Mouse (Mus musculus) forebrain, embryonic 13.5 days (tissue): Measurements from ENCODE around the gene Gpld1. TPM values are rescaled to one million over a fixed set of nuclear protein-coding genes. Genes with fewer than 3 reads are reported as not detected.

Experiments
- ATAC-seq: fragments of 200-750 bp; cut with Nextera tagmentation; 2 replicates; pipeline ENCODE4 v1.8.0; 2017
- H3K27ac ChIP-seq: fragments of 300-500 bp; sonication (generic); 2 replicates; pipeline ENCODE4 v1.5.1; 2015; ENCODE audit warnings: inconsistent platforms, mild to moderate bottlenecking, moderate library complexity
- H3K27me3 ChIP-seq: fragments of 300-500 bp; sonication (generic); 2 replicates; pipeline ENCODE4 v1.6.1; 2015; ENCODE audit warnings: mild to moderate bottlenecking, inconsistent platforms
- H3K36me3 ChIP-seq: fragments of 300-500 bp; sonication (generic); 2 replicates; pipeline ENCODE4 v1.6.1; 2015; ENCODE audit warnings: mild to moderate bottlenecking, inconsistent platforms; ENCODE audit not compliant: poor library complexity, severe bottlenecking
- H3K4me1 ChIP-seq: fragments of 300-500 bp; sonication (generic); 2 replicates; pipeline ENCODE4 v1.6.1; 2015; ENCODE audit warnings: inconsistent platforms
- H3K4me2 ChIP-seq: fragments of 300-500 bp; sonication (generic); 2 replicates; pipeline ENCODE4 v1.6.1; 2015; ENCODE audit warnings: inconsistent platforms, mild to moderate bottlenecking, moderate library complexity
- H3K4me3 ChIP-seq: fragments of 300-500 bp; sonication (generic); 2 replicates; pipeline ENCODE4 v1.5.1; 2015; ENCODE audit warnings: mild to moderate bottlenecking, inconsistent platforms
- H3K9ac ChIP-seq: fragments of 300-500 bp; sonication (generic); 2 replicates; pipeline ENCODE4 v1.6.1; 2015; ENCODE audit warnings: mild to moderate bottlenecking, inconsistent platforms
- H3K9me3 ChIP-seq: fragments of 300-500 bp; sonication (generic); replicated peaks from 2 replicates; pipeline ENCODE4 v1.6.1; 2016; ENCODE audit warnings: inconsistent platforms
- WGBS: fragments of 180-500 bp; shearing (Covaris S2); methylation state at CpG from one replicate; pipeline ENCODE4 v1.1.7; 2015; 5-methylcytosine and 5-hydroxymethylcytosine counted together
- polyA plus RNA-seq: library from polyadenylated mRNA; unstranded; fragments of >200 nt; fragmentation: Nextera tagmentation; extraction: Ambion mirVana; gene quantifications from 2 replicates; pipeline ENCODE4 v1.2.1, GENCODE M21; 2015

The Gpld1 gene
- polyA plus RNA-seq, 1 experiment from 2014 or later = 0.27 TPM

DNA sequence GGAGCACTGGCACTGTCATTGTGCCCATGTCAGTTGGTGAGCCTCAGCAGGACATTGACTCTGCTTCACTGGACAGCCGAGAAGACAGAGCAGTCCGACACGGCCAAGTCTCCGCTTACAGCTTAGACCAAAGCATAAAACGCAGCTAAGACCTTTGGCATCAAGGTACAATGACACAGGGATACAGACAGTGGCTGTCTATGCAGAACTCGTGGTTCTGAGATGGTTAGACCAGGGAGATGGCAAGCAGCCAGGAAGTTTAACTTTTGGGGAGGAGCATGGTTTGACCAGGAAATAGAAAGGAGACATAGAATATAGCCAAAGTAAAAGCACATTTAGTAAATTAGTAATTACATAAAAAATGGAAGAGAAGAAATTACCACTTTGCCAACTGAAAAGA is 46.1 kb downstream of the Gpld1 start:
- Histone ChIP-seq H3K36me3 (peaks cover 43% of the 10 kb centered on the region), H3K4me2 (no peak overlapping the region), H3K27ac (no peak overlapping the region), H3K4me3 (no peak overlapping the region), H3K27me3 (no peaks in the 10 kb centered on the region), H3K9me3 (no peaks in the 10 kb centered on the region), H3K9ac (no peak overlapping the region), H3K4me1 (peaks cover 4% of the 10 kb centered on the region; the same call in 1 of the 2 replicates)
- 84% methylated on average over 6 of the region's 6 CpGs for WGBS
- no peak for ATAC-seq

DNA sequence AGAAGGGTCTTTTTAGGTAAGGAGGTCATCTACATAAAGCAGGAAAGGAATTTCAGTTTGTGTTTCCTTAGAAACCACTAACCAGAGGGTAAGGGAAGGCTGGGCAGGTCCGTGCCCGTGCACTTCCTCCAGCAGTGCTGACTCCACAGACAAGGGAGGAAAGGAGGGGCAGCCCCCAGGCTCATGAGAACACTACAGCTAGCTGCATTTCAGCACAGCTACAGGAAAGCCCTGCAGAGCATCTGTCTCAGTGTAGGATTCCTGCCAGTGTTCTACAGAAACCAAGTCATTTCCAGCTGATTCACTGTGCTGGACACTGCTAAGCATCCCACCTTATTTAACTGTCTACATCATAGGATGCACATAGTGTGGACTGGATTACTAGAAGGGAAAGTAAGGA is 50.2 kb downstream of the Gpld1 start:
- peaks cover 82% of the 10 kb centered on the region for H3K36me3 ChIP-seq
- ATAC-seq = no peak; the same call in 1 of the 2 replicates
- no peaks in the 10 kb centered on the region for H3K9me3 ChIP-seq
- no peaks in the 10 kb centered on the region for H3K27me3 ChIP-seq
- no peak overlapping the region for H3K4me3 ChIP-seq
- WGBS = 62% methylated on average over 2 of the region's 2 CpGs
- no peaks in the 10 kb centered on the region for H3K4me1 ChIP-seq
- H3K27ac ChIP-seq = no peak overlapping the region
- no peak overlapping the region for H3K4me2 ChIP-seq
- H3K9ac ChIP-seq = no peak overlapping the region

DNA sequence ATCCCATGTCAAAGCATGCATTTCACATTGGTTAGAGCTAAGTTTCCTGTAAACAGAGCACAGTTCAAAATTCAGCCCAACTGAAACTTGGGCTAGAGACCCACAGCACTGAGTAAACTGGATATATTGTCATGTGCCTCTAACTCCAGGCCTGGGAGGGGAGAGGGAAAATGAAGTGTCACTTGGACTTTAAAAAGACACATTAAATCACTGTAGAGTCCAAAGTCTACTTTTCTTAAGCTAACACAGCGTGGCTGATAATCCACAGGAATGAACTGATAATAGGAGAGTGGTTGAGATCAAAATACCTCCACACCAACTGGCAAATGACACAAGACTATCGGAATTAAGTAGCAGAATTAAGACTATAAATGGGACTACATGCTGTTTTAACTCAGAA is 56.6 kb downstream of the Gpld1 start:
- Histone ChIP-seq H3K36me3 (peaks cover 89% of the 10 kb centered on the region), H3K27me3 (no peaks in the 10 kb centered on the region), H3K4me1 (no peaks in the 10 kb centered on the region), H3K4me2 (no peak overlapping the region), H3K9ac (no peak overlapping the region), H3K9me3 (no peaks in the 10 kb centered on the region), H3K27ac (no peak overlapping the region), H3K4me3 (no peak overlapping the region)
- 85% methylated on average over 2 of the region's 2 CpGs for WGBS
- ATAC-seq = no peak

GRCm38 (mm10) chr13:25002965-25003364 is 60.0 kb downstream of the Gpld1 start:
- Histone ChIP-seq H3K27ac (no peak overlapping the region), H3K4me2 (no peak overlapping the region), H3K9ac (no peak overlapping the region), H3K36me3 (peaks cover 71% of the 10 kb centered on the region), H3K27me3 (no peaks in the 10 kb centered on the region), H3K4me1 (no peaks in the 10 kb centered on the region), H3K4me3 (no peak overlapping the region), H3K9me3 (no peaks in the 10 kb centered on the region)
- no peak for ATAC-seq

DNA sequence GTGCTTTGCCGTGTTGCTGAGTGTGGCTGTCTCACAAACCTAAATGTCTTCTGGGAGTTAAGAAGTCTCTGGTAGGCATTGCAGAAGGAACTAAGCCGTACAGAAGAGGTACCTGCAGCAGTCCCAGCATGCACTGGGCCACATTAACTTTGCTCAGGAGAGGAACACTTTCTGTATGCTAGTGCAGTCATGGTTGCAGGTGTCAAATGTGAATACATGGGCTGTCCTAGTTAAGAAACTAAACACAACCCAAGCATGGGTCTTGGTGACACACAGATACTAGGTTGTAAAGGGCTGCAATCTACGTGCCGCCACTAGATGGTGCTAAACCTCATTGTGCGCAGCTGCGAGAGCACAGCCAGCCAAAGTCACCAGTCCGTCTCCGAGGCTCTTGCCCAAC is 64.2 kb downstream of the Gpld1 start:
- Histone ChIP-seq H3K9ac (no peak overlapping the region), H3K9me3 (no peaks in the 10 kb centered on the region), H3K4me2 (no peak overlapping the region), H3K36me3 (peaks cover 31% of the 10 kb centered on the region), H3K27me3 (no peaks in the 10 kb centered on the region), H3K4me1 (no peaks in the 10 kb centered on the region), H3K4me3 (no peak overlapping the region), H3K27ac (no peak overlapping the region)
- 87% methylated on average over 8 of the region's 8 CpGs for WGBS
- 0 out of 2 replicates have a peak, but pooled peaks have one; percentile 21 for ATAC-seq

- no peak for ATAC-seq
- Histone ChIP-seq H3K36me3 (peaks cover 9% of the 10 kb centered on the region; the same call in 1 of the 2 replicates), H3K27ac (no peak overlapping the region), H3K27me3 (no peaks in the 10 kb centered on the region), H3K4me3 (no peak overlapping the region), H3K9me3 (no peaks in the 10 kb centered on the region), H3K9ac (no peak overlapping the region), H3K4me2 (peak overlapping the region; percentile 76), H3K4me1 (peaks cover 24% of the 10 kb centered on the region)
- 93% methylated on average over 9 of the region's 9 CpGs for WGBS
Measured at GRCm38 (mm10) chr13:25018316-25018715, 75.4 kb downstream of the Gpld1 start.

- H3K27ac ChIP-seq = peak within 1 kb of the TSS; percentile 60; the same call in 1 of the 2 replicates
- ATAC-seq = peak; percentile 96
- peaks cover 24% of the 10 kb centered on the region for H3K4me1 ChIP-seq
- H3K36me3 ChIP-seq = peaks cover 9% of the 10 kb centered on the region; the same call in 1 of the 2 replicates
- WGBS = under 1% methylated on average over 56 of the region's 84 CpGs
- peak within 1 kb of the TSS; percentile 87 for H3K9ac ChIP-seq
- H3K4me2 ChIP-seq = peak within 1 kb of the TSS; percentile 76
- H3K4me3 ChIP-seq = peak within 1 kb of the TSS; percentile 81
- no peaks in the 10 kb centered on the region for H3K9me3 ChIP-seq
- H3K27me3 ChIP-seq = no peaks in the 10 kb centered on the region
Measured at GRCm38 (mm10) chr13:25019793-25020539, 77.0 kb downstream of the Gpld1 start, which contains the start of gene Mrs2. TSS of gene Mrs2 (minus strand) at chr13:25020379.

GRCm38 (mm10) chr13:25020540-25020892 is 77.6 kb downstream of the Gpld1 start:
- peak; percentile 39 for ATAC-seq
- Histone ChIP-seq H3K9ac (peak overlapping the region; percentile 87), H3K27ac (no peak overlapping the region), H3K4me2 (peak overlapping the region; percentile 76), H3K36me3 (peaks cover 9% of the 10 kb centered on the region; the same call in 1 of the 2 replicates), H3K9me3 (no peaks in the 10 kb centered on the region), H3K4me3 (peak overlapping the region; percentile 81), H3K4me1 (peaks cover 24% of the 10 kb centered on the region), H3K27me3 (no peaks in the 10 kb centered on the region)
- WGBS = 54% methylated on average over 4 of the region's 4 CpGs

DNA sequence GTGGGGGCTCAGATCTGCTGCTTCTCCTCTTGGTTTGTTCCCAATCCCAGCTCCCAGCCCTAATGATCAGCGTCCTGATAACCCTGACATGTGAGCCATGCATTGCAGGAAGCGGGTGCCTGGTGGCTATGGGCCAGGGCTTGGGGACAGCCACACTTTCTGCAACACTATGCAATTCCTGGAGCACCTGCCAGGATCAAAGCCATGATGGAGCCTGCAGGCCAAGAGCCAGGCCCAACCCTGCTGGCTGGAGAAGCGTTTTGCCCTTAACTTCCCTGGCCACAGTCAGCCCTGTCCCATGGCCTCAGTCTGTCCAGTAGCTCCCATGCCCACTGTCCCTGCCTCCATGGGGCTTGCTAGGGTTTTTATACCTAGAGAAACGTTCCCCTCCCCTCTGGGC is 79.4 kb downstream of the Gpld1 start:
- Histone ChIP-seq H3K4me3 (no peak overlapping the region), H3K9ac (no peak overlapping the region), H3K4me1 (peaks cover 24% of the 10 kb centered on the region), H3K27me3 (no peaks in the 10 kb centered on the region), H3K36me3 (peaks cover 9% of the 10 kb centered on the region; the same call in 1 of the 2 replicates), H3K9me3 (no peaks in the 10 kb centered on the region), H3K27ac (no peak overlapping the region), H3K4me2 (no peak overlapping the region)
- 73% methylated on average over 4 of the region's 4 CpGs for WGBS
- ATAC-seq = no peak

- Histone ChIP-seq H3K9ac (no peak overlapping the region), H3K9me3 (no peaks in the 10 kb centered on the region), H3K4me3 (no peak overlapping the region), H3K27ac (no peak overlapping the region), H3K36me3 (peaks cover 3% of the 10 kb centered on the region; the same call in 1 of the 2 replicates), H3K4me2 (no peak overlapping the region), H3K27me3 (no peaks in the 10 kb centered on the region), H3K4me1 (peaks cover 17% of the 10 kb centered on the region)
- no peak for ATAC-seq
- 79% methylated on average over 3 of the region's 3 CpGs for WGBS
Measured at GRCm38 (mm10) chr13:25023129-25023528, 80.2 kb downstream of the Gpld1 start.

DNA sequence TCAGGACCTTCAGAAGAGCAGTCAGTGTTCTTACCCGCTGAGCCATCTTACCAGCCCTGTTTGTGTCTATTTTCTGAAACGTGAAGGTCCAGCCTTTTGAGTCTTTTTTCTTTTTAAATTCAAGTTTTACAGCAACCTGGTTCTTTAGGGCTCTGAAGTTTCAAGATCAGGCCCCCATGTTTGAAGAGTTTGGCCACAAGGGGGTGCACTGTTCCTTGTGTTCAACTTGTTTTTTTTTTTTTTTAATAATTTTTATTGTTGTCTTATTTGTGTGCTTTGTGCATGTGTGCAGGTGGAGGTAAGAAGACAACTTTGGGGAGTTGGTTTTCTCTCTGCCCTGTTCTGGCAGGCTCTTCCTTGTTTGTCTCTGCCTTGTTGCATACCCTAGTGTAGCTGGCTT is 81.7 kb downstream of the Gpld1 start:
- 22% methylated on average over 2 of the region's 2 CpGs for WGBS
- no peaks in the 10 kb centered on the region for H3K36me3 ChIP-seq
- ATAC-seq = no peak
- H3K27ac ChIP-seq = no peak overlapping the region
- H3K9me3 ChIP-seq = no peaks in the 10 kb centered on the region
- H3K4me1 ChIP-seq = peaks cover 3% of the 10 kb centered on the region; the same call in 1 of the 2 replicates
- no peak overlapping the region for H3K4me2 ChIP-seq
- H3K27me3 ChIP-seq = no peaks in the 10 kb centered on the region
- H3K9ac ChIP-seq = no peak overlapping the region
- H3K4me3 ChIP-seq = no peak overlapping the region

DNA sequence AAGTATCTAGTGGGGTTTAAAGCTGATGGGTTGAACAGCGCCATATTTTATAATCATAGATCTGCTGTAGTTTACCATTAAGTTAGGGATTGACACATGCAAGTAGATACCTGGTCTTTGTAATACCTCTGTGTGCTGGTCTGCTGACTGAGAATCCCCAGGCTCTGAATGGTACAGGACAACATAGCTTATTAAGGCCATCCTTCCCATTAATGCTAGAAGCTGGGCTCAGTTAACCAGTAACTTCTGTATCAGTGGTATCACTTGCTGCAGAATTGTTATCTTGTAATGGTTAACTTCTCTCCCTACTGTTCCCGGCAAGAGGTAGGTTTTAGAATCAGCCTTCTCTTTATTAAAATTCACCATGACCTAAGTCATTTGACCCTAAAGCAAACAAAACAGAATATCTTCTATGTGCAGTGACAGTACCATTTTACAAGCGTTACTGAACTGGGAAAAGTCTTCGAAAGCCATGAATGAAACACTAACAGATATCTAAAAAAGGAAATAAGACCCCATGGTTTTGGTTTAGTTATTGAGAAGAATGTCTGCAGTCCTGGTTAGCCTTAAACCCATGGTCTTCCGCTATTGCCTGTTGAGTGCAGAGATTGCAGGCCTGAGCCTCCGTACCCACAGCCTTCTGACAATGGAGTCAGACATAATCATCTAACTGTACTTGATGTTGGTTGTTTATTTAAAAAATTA is 83.6 kb downstream of the Gpld1 start:
- Histone ChIP-seq H3K9ac (no peak overlapping the region), H3K4me1 (no peaks in the 10 kb centered on the region), H3K4me3 (no peak overlapping the region), H3K27me3 (no peaks in the 10 kb centered on the region), H3K4me2 (no peak overlapping the region), H3K9me3 (no peaks in the 10 kb centered on the region), H3K27ac (no peak overlapping the region), H3K36me3 (no peaks in the 10 kb centered on the region)
- ATAC-seq = no peak
- WGBS = 92% methylated on average over 6 of the region's 6 CpGs
